Mouse (Mus musculus): ENCODE data around the gene Gm20388. TPM values are rescaled to one million over a fixed set of nuclear protein-coding genes. Genes with fewer than 3 reads are reported as not detected.

Gm20388 gene
- total RNA-seq, 2 experiments from 2014 or later = 6.8 to 7.8 TPM

DNA sequence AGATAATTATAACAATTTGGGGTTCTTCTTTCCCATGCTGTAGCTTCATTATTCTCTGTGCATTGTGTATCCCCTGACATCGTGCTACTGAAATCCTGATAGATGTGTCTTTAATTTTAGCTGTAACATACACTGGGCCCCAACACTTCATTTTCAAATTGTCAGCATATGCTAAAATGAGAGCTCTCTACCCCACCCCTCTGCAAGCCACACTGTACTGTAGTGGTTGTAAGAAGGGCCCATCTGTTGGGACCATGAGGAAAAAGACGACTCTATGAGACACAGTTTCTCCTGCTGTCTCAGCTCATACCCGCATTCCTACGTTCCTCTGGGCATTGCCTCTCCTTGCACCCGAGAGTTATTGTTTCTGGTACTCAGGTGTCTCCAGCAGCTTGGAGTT, 4226.6 kb downstream of the Gm20388 start:
- no peak for DNase-seq
- intact Hi-C loops (cut with DNase I) = no loop called here

DNA sequence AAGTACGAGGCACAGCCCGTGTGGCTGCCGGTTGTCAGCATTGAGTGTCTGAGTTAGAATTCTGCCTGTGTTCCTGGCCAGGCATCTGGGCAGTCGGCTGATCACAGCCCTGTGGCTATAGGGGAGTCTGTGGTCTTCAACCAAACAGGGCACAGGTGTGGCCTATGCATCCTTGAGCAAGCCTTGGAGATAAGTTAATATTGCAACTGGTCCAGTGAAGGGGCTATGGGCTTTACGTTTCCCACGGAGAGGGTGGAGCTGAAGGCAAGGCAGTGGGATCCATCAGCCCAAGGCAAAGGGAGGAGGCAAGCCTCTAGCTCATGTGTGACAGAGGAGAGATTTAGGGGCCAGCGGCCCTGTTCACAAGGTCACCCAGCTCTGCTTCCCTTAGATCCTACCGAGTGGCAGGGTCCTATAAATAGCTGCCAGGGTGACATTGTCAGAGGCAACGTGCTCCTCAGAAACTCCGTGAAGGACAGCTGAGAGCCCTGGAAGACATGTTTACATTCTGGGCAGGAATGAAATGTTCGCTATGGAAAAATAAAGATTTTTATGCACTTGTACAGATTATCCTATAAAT, 4229.7 kb downstream of the Gm20388 start:
- DNase-seq = peak in 1 of 2 experiments; percentile 6
- intact Hi-C loops (cut with DNase I) = no loop called here

DNA sequence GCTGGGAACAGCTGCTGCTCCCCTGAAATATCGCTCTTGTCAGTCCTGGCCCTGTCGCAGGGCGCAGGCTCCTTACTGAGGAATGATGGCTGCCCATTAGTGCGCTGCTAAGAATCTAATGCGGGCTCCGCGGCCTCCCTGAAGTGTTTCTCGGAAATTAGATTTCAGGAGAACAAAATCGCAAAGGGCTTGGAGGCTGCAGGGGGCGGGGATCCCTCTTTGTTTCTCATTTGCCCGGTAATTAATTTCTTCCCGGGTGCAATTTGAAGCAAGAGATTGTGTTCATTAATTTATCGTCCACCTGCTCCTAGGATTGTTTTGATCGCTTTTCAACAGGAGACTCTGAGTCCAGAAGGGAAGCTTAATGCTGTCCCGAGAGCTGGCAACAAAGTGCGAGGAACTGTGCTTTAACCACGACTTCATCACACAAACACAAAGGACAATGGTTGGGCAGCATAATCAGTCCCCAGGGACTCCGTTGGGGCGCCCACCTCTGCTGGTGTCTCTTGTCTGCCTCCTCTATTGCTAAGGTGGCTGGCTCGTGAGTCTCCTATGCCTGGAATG, 4230.3 kb downstream of the Gm20388 start:
- intact Hi-C loops (cut with DNase I) = no loop called here
- peak in 1 of 2 experiments; percentile 8 for DNase-seq

DNA sequence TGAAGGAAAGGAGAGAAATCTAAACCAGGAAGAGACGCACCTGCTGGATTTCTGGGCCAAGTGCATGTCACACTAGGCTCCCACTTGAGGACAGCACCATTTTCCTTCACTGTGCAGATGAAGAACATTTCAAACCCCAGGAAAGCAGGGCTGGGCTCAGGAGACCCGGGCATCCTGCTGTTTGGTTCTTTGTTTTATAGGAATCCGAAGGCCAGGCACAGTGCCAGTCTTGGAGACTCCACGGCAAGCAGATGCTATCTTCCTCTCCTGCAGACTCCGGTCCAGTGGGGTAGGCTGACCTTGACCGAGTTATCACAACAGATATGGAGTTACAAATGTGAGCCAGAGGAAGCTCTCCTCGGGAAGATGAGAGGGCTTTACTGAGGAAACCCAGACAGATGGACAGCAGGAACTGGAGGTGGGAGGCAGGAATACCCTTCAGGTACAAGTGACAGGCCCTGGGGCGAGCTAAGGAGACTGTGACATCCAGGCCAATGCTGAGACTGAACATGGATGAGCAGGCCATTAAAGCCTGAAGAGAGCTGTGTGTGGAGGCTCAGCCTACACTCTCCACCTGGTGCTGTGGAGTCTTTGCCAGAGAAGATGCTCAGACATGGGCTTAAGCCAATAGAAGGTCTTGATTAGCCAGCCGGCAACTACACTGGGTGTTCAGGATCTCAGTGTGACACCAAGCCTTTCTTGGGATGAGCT, 4231.2 kb downstream of the Gm20388 start:
- intact Hi-C loops (cut with DNase I) = no loop called here
- peak in 1 of 2 experiments; percentile 6 for DNase-seq

DNA sequence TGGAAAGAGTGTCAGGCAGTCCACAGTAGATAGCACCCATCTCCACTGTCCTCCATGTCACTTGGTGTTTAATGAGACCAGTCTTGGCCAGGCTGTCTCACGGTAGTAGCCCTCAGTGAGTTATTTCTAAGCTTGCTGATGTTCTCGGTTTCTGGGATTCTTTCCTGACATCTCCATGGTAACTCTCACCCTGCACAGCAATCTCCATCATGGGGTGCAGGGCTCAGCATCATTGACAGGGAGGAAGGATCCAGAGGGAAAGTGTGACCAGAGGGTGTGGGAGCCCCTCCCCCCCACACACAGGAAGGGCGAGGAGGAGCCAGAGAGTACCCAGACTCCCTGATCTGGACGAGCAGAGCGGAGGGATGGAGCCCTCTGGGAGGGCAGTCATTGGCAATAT, 4232.4 kb downstream of the Gm20388 start:
- intact Hi-C loops (cut with DNase I) = no loop called here
- peak in 1 of 2 experiments; percentile 2 for DNase-seq

DNA sequence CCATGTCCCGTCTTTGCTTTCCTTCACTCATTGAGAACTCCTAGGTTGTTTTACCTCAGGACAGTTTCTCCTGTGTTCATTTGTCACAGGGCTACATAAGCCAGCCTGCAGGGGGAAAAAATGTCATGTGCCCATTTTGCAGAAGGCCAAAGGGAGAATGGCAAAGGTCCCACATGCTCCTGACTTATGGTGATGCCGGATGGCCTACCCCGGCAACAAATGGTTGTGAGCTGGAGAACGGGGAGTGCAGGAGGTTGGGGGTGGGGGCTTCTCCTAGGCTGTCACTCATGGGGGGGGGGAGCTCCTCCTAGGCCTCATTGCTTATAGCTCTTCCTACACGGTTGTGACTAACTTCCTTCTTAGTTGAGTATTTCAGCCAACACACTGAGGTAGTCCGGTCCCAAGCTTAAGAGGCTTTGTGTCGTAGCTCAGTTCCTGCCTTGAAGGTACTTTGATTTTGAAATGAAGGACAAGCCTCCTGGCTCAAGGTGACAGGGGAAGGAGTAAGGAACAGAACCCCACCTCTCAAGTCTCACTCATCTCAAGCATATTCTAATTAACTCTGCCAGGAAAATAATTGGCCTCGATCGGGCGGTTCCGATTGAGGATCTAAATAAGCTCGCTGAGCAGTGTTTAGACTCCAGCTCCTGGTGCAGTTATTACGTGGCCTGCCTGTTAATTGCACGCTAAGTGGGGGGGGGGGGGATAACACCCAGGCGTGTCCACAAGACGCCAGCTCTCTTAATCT, 4233.4 kb downstream of the Gm20388 start:
- intact Hi-C loops (cut with DNase I) = no loop called here
- DNase-seq = peak in 1 of 2 experiments; percentile 4

DNA sequence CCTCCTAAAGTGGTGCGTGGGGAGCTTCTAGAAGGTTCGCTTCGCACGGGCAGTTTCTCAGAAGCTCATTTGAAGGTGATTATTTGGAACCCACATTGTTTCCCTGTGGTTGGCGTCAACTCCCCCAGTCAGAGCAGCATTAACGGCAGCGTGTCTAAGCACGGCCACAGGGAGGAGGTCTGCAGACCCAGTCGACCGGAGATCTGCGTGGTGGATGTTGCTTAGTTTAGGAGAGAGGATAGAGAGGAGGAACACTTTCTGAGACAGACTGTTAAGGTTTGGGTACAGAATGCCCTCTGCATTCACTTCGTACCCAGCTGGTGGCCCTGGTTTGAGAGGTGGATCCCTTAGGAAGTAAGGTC, 4234.0 kb downstream of the Gm20388 start:
- DNase-seq = peak in 1 of 2 experiments; percentile 6

DNA sequence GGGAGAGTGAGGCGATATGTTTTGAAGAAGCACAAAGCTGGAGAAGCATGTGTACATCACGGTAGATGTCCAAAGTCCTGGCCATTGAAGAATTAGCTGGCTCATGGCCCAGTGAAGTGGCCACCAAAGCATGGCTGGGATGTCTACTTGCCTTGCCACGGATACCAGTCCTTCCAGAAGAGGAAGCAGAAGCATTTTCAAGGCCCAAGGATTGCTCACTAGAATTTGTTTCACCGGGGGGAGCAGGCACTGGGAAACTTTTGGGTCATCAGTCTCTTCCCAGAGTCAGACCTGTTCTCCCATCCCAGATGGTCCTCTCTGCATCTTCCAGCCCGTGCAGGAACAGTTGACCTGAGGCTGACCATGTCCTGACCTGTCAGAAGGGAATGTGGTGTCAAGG, 4235.6 kb downstream of the Gm20388 start:
- intact Hi-C loops (cut with DNase I) = no loop called here
- DNase-seq = peak in 1 of 2 experiments; percentile 1

More for the DNA sequence above, 4234.0 kb downstream of the Gm20388 start:
- intact Hi-C loops (cut with DNase I) = no loop called here

DNA sequence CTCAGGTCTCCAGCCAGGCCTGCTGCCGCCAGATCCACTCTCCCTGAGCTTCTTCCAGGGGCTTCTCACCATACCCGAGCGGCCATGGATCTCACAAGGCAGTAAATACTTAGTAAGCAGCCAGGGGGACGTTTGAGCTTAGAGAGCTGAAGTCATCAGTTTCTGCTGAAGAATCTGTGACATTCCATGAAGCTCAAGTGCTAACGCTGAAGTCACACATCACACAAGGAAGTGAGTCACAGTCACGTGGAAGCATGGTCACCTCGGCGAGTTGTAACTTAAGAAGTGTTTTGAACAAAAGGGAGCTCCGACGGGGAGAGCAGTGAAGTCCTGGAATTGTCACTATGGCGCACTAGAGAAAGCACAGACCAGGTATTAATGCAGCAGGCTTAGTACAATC, 4239.4 kb downstream of the Gm20388 start:
- intact Hi-C loops (cut with DNase I) = no loop called here
- no peak for DNase-seq

DNA sequence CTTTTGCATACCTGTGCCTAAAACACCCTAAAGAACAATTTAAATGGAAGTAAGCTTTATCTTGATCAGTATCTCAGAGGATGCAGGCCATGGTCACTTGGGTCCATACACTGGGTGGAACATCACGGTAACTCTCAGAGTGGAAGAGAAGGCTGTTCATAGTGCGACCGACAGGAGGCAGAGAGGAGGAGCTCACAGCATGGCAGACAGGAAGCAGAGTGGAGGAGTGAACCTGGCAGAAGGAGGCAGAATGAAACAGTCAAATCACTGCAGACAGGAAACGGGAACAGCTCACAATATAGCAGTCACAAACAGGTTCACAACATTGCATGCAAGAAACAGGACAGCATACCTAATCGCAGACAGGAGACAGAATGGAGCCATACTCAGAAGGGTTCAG, 4239.9 kb downstream of the Gm20388 start:
- intact Hi-C loops (cut with DNase I) = no loop called here
- DNase-seq = no peak

DNA sequence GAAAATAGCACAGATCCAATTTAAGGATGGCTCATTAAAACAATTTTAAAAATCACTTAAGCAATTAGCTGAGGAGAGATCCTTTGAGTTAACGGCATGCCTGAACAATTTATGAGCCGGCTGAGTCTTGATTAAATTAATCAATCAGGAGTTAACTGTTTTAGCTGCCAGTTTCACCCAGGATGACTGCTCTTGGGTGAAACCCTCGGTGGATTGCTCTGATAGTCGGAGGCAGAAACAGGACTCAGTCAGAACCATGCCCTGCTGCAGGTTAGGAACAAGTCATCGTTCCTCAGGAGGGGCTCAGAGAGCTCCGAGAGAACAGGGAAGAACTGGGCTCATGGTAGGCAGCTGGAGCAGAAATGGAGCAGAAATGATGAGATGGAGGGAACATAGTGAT, 4241.2 kb downstream of the Gm20388 start:
- intact Hi-C loops (cut with DNase I) = no loop called here
- DNase-seq = no peak

DNA sequence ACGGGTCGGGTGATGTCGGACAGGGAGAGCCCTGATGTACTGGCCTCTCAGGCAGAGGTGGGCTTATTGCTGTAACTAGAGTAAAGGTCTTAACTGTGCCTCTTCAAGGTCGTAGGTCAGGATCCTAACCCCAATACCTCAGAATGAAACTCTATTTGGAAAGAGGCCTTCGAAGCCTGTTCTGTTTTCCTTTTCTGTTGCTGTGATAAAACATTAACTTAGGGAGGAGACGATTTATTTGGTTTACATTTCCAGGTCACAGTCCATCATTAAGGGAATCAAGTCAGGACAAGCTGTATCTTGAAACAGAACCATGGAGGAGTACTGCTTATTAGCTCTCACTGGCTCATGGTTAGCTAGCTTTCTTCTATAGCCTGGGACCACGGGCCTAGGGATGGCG, 4242.1 kb downstream of the Gm20388 start:
- DNase-seq = no peak
- intact Hi-C loops (cut with DNase I) = no loop called here

DNA sequence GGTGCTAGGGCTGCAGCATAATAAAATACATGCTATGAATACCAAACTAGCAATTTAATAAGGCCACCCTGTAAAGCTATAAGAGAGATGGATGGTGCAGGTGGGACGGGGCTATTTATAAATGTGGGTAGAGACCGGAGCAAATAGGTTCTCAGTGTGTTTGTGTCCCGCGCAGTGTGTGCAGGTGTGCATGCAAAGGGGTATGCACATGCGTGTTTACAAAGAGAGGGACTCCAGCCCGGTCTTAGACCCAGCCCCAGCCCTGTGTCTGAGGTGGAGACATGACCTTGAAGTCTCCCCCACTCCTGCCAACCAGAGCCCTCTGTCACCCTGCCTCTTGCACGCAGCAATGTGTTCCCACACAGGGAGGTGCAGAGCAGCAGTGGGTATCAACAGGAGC, 4245.7 kb downstream of the Gm20388 start:
- intact Hi-C loops (cut with DNase I) = no loop called here

DNA sequence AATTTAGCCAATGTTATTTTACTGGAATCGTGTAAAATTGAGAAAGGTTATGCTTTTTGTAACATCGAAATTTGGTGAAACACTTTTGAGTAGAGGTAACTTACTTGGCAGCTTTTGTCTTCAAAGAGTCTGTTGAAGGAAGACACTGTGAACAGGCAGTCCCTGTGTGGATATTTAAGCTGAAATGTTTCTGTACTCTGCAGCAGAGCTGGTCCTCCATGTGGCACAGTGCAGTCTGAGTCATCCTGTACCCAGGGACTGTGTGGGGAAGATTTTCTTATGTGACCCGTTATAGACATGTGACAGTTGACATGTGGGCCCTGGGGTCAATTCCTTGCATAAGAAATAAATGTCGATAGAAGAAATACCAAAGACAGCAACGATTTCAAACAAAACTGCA, 4251.0 kb downstream of the Gm20388 start:
- intact Hi-C loops (cut with DNase I) = no loop called here
- DNase-seq = no peak

More for the DNA sequence above, 4245.7 kb downstream of the Gm20388 start:
- DNase-seq = no peak

DNA sequence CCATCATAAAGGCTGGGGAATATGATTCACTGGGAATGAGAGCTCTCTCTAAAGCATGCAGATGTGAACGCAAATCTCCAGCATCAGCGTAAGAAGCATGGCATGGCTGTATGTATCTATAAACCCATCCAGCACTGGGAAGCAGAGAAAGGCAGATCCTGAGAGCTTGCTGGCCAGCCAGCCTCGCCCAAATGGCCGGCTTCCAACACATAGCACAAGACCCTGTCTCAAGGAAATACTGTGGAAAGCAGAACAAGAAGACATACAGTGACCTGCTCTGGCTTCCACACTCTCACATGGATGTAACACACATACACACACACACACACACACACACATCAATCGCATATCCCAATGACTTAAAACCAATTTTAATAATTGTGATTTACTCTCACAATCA, 4252.6 kb downstream of the Gm20388 start:
- no peak for DNase-seq
- intact Hi-C loops (cut with DNase I) = no loop called here

DNA sequence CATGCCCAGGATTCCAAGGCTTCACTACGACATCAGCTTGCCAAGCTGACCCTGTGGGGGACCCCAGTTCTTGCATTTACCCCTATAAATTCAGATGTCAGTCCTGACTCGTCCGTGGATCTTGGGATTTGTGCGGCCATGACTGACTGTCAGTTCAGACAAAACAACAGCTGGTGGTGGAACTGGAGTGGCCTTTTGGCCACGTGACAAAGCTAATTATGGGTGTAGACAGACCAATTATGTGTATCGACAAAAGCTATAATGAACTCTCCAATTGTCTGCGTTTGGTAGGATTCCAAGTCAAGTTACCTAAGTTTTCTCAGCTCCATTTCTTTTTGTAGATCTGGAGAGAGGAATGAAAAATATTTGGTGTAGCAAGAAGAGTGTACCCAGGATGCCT, 4259.1 kb downstream of the Gm20388 start:
- no peak for DNase-seq
- intact Hi-C loops (cut with DNase I) = no loop called here

DNA sequence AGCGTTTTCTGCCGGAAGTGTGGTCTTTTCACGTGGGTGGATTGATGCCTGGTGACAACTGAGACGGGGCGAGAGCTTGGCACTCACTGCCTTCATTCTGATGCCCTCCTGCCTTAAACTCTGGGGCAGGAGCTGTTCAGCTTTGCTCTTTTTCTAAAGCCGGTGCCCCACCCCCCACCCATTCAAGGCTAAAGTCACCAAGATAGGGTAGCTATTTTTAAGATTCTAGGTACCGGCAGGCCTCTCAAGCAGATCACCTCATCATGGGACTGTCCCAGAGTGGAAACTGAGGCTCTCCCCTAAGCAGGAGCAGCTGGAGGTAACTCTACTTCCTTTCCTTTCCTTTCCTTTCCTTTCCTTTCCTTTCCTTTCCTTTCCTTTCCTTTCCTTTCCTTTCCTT, 4260.0 kb downstream of the Gm20388 start:
- intact Hi-C loops (cut with DNase I) = no loop called here
- no peak for DNase-seq

DNA sequence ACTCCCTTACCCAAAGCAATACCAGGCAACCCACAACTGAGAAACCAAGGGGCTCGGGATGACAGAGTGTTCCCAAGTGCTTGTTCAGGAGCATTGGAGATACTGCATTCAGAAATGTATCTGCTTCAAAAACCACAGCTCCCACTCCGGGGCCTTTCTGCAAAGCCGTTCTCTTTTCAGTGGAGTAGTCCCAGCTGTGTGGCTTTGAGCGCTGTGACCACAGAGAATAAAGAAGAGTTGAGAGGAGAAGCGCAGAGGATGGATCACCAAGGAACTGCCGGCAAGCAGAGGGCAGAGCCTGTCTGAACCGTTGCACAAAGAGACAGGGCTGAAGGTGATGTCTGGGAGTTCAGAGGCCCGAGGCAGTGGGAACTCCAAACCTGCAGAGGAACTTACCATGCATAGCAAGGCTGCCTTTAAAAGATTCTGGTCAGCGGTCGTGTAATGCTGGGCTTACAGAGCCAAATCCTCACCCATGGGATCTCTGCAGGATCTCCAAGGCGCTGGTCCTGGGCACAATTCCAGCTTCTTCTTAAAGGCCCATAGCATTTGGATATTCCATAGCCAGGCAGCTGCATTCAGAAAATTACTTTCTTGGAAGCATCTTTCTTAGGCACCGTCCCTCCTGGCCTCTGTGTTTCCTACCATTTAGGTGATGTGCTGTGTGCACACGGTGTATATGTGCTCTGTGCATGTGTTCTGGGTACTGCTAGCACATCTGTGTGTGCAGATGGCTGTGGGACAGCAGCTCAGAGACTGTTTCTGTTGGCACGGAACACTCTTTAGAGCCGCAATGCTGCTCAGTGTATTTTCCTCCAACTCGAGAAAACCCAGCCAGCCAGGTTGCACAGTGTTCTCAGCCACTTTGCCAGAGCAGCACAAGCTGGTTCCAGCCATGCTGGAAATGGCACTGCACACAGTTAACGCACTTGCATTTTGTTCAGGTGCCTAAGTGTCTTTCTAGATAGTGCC, 4261.2 kb downstream of the Gm20388 start:
- intact Hi-C loops (cut with DNase I) = no loop called here
- no peak for DNase-seq

DNA sequence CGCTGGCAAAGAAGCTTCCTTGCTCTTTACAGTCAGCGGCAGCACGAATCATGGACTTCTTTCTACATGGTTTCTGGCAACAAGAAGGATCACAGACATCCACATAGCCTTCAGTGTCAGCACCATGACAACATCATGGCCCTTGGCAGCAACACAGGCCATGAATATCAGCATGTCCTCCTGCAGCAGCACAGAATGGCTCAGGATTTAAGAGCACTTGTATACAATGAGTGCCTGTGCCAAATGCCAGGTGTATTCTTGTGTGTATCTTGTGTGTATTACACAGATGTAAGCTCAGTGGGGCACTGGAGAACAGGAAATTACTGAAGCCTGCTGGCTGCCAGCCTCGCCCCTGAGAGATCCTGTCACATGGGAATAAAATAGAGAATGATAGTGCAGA, 4263.0 kb downstream of the Gm20388 start:
- no peak for DNase-seq
- intact Hi-C loops (cut with DNase I) = no loop called here

DNA sequence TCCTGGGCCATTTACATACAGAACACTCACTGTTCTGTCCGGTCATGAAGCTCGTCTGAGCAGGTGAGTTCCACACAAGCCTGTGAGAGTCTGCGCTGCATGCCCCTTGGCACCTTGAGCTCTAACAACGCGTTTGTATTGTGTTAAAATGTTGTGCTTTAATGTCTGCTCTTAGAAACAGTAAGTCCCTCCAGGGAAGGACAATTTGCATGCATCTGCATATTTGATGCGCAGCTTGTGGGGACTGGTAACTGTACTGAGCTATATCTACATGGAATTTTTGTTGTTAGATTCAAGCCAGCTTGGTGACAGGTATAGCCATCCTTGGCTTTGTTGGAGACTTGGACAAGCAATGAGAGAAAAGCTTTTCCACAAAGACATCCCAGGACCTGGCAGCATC, 4265.5 kb downstream of the Gm20388 start:
- intact Hi-C loops (cut with DNase I) = no loop called here
- no peak for DNase-seq
